Mouse (Mus musculus) liver, adult 2 months (tissue): ENCODE results near the gene Hlcs.

Source experiments
- CTCF ChIP-seq: fragments of 200-500 bp; IDR thresholded peaks from 2 replicates; pipeline ENCODE4 v1.5.1; 2011; ENCODE audit warnings: low read depth, low read length, control low read depth
- POLR2A ChIP-seq: fragments of 200-500 bp; IDR thresholded peaks from 2 replicates; pipeline ENCODE4 v1.6.1; 2011; ENCODE audit warnings: low read length, control low read depth; ENCODE audit not compliant: insufficient read depth; ENCODE audit errors: extremely low read depth

DNA sequence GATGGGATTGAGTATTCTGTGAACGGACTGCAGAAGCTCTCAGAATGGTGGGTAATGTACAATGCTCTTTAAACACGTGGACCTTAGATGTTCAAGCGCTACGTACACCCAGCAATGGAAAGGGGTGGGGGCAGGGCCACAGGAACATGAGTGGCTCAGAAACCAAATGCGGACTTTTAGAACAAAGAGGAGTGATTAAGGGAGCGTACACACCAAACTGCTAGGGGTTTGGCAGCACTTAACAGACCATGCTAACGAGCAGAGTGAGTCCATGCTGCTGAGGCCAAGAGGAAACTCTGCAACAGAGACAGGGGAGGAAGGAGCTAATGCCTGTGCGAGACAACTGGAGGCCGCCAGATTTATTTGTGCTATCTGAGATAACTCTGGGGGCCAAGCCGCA lies 170.0 kb downstream of the Hlcs start:
- TF ChIP-seq CTCF (no peak), POLR2A (no peak)
